Mouse (Mus musculus): Measurements from ENCODE around the gene Sesn1. TPM values are rescaled to one million over a fixed set of nuclear protein-coding genes. Genes with fewer than 3 reads are reported as not detected.
A peak's percentile ranks its signal among the peaks of the same experiment; 100 is the strongest.

Gene Sesn1
- polyA plus RNA-seq, 1 experiment, result 9.7 TPM

- no peaks in the 10 kb centered on the region for H3K27me3 ChIP-seq (ENCODE audit: control insufficient read depth, insufficient read depth, insufficient read length)
- H3K4me2 ChIP-seq (ENCODE audit: low read depth), result peak overlapping the region; percentile 39
- H3ac ChIP-seq (ENCODE audit: control insufficient read depth, insufficient read length), result no peak overlapping the region
- no peak for TF ChIP-seq TCF3 (IDR thresholded peaks at IDR 0.05; ENCODE audit: insufficient read length, low read depth)
- peak in 1 of 3 experiments; percentile 11 for TF ChIP-seq MYOD1 (IDR thresholded peaks at IDR 0.05; ENCODE audit: control insufficient read depth in 1 of 3, insufficient read length in 2 of 3, low read depth in 2 of 3)
- no peak for TF ChIP-seq SRF (IDR thresholded peaks at IDR 0.05; ENCODE audit: control insufficient read depth, insufficient read length, low read depth)
- no peak for TF ChIP-seq POLR2AphosphoS2 (IDR thresholded peaks at IDR 0.05; ENCODE audit: insufficient read length, low read depth)
- TF ChIP-seq MYOG (IDR thresholded peaks at IDR 0.05; ENCODE audit: control insufficient read depth in 1 of 3, insufficient read depth in 1 of 3, insufficient read length in 2 of 3, low read depth in 2 of 3), result peak in 1 of 3 experiments; percentile 6
- no peaks in the 10 kb centered on the region for H3K79me2 ChIP-seq (ENCODE audit: control insufficient read depth, insufficient read depth)
- H3K4me3 ChIP-seq, result no peak overlapping the region
- no peaks in the 10 kb centered on the region for H3K36me3 ChIP-seq (ENCODE audit: control insufficient read depth, insufficient read depth)
These were observed 53.3 kb downstream of the Sesn1 start for GRCm38 (mm10) chr10:41863053-41863452.

GRCm38 (mm10) chr10:41866069-41866837 is 56.5 kb downstream of the Sesn1 start:
- Histone ChIP-seq H3K4me2 (ENCODE audit: low read depth) (peak overlapping the region; percentile 53), H3K79me2 (ENCODE audit: control insufficient read depth, insufficient read depth) (no peaks in the 10 kb centered on the region), H3ac (ENCODE audit: control insufficient read depth, insufficient read length) (no peak overlapping the region), H3K36me3 (ENCODE audit: control insufficient read depth, insufficient read depth) (no peaks in the 10 kb centered on the region), H3K4me3 (no peak overlapping the region), H3K27me3 (ENCODE audit: control insufficient read depth, insufficient read depth, insufficient read length) (no peaks in the 10 kb centered on the region)
- TF ChIP-seq TCF12 (IDR thresholded peaks at IDR 0.05; ENCODE audit: insufficient read depth, poor library complexity, severe bottlenecking) (no peak), MYOG (IDR thresholded peaks at IDR 0.05; ENCODE audit: control insufficient read depth in 1 of 3, insufficient read depth in 1 of 3, insufficient read length in 2 of 3, low read depth in 2 of 3) (no peak), CEBPB (IDR thresholded peaks at IDR 0.05; ENCODE audit: insufficient read depth, poor library complexity, severe bottlenecking) (no peak), POLR2A (IDR thresholded peaks at IDR 0.05; ENCODE audit: insufficient read length, low read depth) (no peak), MYOD1 (IDR thresholded peaks at IDR 0.05; ENCODE audit: control insufficient read depth in 1 of 3, insufficient read length in 2 of 3, low read depth in 2 of 3) (no peak), USF1 (IDR thresholded peaks at IDR 0.05; ENCODE audit: low read depth) (no peak), TCF3 (IDR thresholded peaks at IDR 0.05; ENCODE audit: insufficient read length, low read depth) (no peak), MAX (IDR thresholded peaks at IDR 0.05; ENCODE audit: low read depth) (no peak), SRF (IDR thresholded peaks at IDR 0.05; ENCODE audit: control insufficient read depth, insufficient read length, low read depth) (no peak), REST (IDR thresholded peaks at IDR 0.05; ENCODE audit: insufficient read depth, insufficient read length) (no peak), POLR2AphosphoS2 (IDR thresholded peaks at IDR 0.05; ENCODE audit: insufficient read length, low read depth) (no peak), E2F4 (IDR thresholded peaks at IDR 0.05; ENCODE audit: insufficient read depth) (no peak)

GRCm38 (mm10) chr10:41866838-41867154 is 57.1 kb downstream of the Sesn1 start:
- H3K79me2 ChIP-seq (ENCODE audit: control insufficient read depth, insufficient read depth), result no peaks in the 10 kb centered on the region

GRCm38 (mm10) chr10:41867956-41868355 is 58.2 kb downstream of the Sesn1 start:
- no peak for TF ChIP-seq USF1 (IDR thresholded peaks at IDR 0.05; ENCODE audit: low read depth)
- TF ChIP-seq TCF12 (IDR thresholded peaks at IDR 0.05; ENCODE audit: insufficient read depth, poor library complexity, severe bottlenecking), result no peak
- no peak for TF ChIP-seq POLR2AphosphoS2 (IDR thresholded peaks at IDR 0.05; ENCODE audit: insufficient read length, low read depth)
- no peak for TF ChIP-seq SRF (IDR thresholded peaks at IDR 0.05; ENCODE audit: control insufficient read depth, insufficient read length, low read depth)
- TF ChIP-seq TCF3 (IDR thresholded peaks at IDR 0.05; ENCODE audit: insufficient read length, low read depth), result no peak
- TF ChIP-seq MYOD1 (IDR thresholded peaks at IDR 0.05; ENCODE audit: control insufficient read depth in 1 of 3, insufficient read length in 2 of 3, low read depth in 2 of 3), result no peak
- no peak for TF ChIP-seq MYOG (IDR thresholded peaks at IDR 0.05; ENCODE audit: control insufficient read depth in 1 of 3, insufficient read depth in 1 of 3, insufficient read length in 2 of 3, low read depth in 2 of 3)
- no peak for TF ChIP-seq CEBPB (IDR thresholded peaks at IDR 0.05; ENCODE audit: insufficient read depth, poor library complexity, severe bottlenecking)
- no peak for TF ChIP-seq E2F4 (IDR thresholded peaks at IDR 0.05; ENCODE audit: insufficient read depth)
- no peak for TF ChIP-seq MAX (IDR thresholded peaks at IDR 0.05; ENCODE audit: low read depth)
- TF ChIP-seq POLR2A (IDR thresholded peaks at IDR 0.05; ENCODE audit: insufficient read length, low read depth), result no peak
- no peak for TF ChIP-seq REST (IDR thresholded peaks at IDR 0.05; ENCODE audit: insufficient read depth, insufficient read length)
- H3K36me3 ChIP-seq (ENCODE audit: control insufficient read depth, insufficient read depth), result no peaks in the 10 kb centered on the region
- H3K27me3 ChIP-seq (ENCODE audit: control insufficient read depth, insufficient read depth, insufficient read length), result no peaks in the 10 kb centered on the region
- H3K4me2 ChIP-seq (ENCODE audit: low read depth), result no peak overlapping the region
- H3K79me2 ChIP-seq (ENCODE audit: control insufficient read depth, insufficient read depth), result no peaks in the 10 kb centered on the region
- no peak overlapping the region for H3ac ChIP-seq (ENCODE audit: control insufficient read depth, insufficient read length)
- H3K4me3 ChIP-seq, result no peak overlapping the region

More at GRCm38 (mm10) chr10:41866838-41867154, 57.1 kb downstream of the Sesn1 start:
- H3ac ChIP-seq (ENCODE audit: control insufficient read depth, insufficient read length), result no peak overlapping the region
- H3K4me2 ChIP-seq (ENCODE audit: low read depth), result peak overlapping the region; percentile 53
- H3K27me3 ChIP-seq (ENCODE audit: control insufficient read depth, insufficient read depth, insufficient read length), result no peaks in the 10 kb centered on the region
- H3K4me3 ChIP-seq, result no peak overlapping the region
- TF ChIP-seq MYOD1 (IDR thresholded peaks at IDR 0.05; ENCODE audit: control insufficient read depth in 1 of 3, insufficient read length in 2 of 3, low read depth in 2 of 3), result no peak
- TF ChIP-seq MYOG (IDR thresholded peaks at IDR 0.05; ENCODE audit: control insufficient read depth in 1 of 3, insufficient read depth in 1 of 3, insufficient read length in 2 of 3, low read depth in 2 of 3), result no peak
- no peak for TF ChIP-seq CEBPB (IDR thresholded peaks at IDR 0.05; ENCODE audit: insufficient read depth, poor library complexity, severe bottlenecking)
- no peak for TF ChIP-seq MAX (IDR thresholded peaks at IDR 0.05; ENCODE audit: low read depth)
- no peak for TF ChIP-seq USF1 (IDR thresholded peaks at IDR 0.05; ENCODE audit: low read depth)
- no peak for TF ChIP-seq SRF (IDR thresholded peaks at IDR 0.05; ENCODE audit: control insufficient read depth, insufficient read length, low read depth)
- no peak for TF ChIP-seq E2F4 (IDR thresholded peaks at IDR 0.05; ENCODE audit: insufficient read depth)
- no peak for TF ChIP-seq TCF12 (IDR thresholded peaks at IDR 0.05; ENCODE audit: insufficient read depth, poor library complexity, severe bottlenecking)
- TF ChIP-seq POLR2AphosphoS2 (IDR thresholded peaks at IDR 0.05; ENCODE audit: insufficient read length, low read depth), result no peak
- H3K36me3 ChIP-seq (ENCODE audit: control insufficient read depth, insufficient read depth), result no peaks in the 10 kb centered on the region

Data from myocyte (in vitro differentiated cells).